Comparison of ENCODE assay signal across 11 mouse cellular contexts in the genomic region with DNA sequence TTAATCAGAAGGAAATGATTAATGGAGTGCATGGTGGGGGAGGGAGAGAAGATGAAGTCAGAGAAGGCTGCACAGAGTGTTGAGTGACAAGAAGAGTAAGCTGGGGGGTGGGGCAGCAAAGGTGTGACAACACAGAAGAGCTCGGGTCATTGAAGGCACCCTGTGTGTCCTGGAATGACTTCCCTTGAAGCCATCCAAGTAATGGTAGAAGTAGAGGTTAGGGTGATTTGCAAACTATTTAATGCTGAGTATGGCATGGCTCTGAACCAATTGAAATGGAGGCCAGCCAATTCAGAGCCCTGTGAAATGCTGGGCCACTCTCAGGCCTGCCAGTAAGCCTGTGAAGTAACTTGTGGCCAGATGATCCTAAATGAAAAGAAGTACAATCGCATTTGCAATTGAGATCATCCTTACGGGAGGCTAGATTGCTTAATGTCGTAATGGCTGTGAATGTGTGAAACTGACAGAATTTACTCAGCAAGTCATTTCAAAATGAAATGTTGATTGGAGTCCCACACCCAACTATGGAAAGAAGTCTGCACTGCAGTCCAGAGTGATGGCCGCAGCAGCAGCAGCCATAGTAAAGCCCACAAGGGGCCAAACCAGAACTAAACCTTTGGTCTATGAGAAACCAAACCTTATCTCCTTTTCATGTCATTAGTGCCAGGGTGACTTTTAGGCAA.
DNase-seq lines count a peak whose midpoint lies in the region; ATAC-seq lines count a peak whose summit lies in the region.
"Had no signal": no experiment of that assay in that cellular context is flagged by ENCODE, and none has a peak within 500 bp of the region (broad histone marks: within the 10 kb centered on the region; RNA-seq: fewer than 3 reads in every experiment).

No protein-coding gene starts in this region.

- H3K4me2 ChIP-seq in hindbrain, embryonic 15.5 days, result no peak overlapping the region
- no peak overlapping the region for H3K4me2 ChIP-seq in hindbrain, embryonic 12.5 days (replicated peaks)
- H3K4me2 ChIP-seq: heart, embryonic 13.5 days; limb, embryonic 15.5 days had no signal

- H3K27me3 ChIP-seq in hindbrain, embryonic 15.5 days, result no peaks in the 10 kb centered on the region
- H3K27me3 ChIP-seq in hindbrain, embryonic 12.5 days, result no peaks in the 10 kb centered on the region
- H3K27me3 ChIP-seq: heart, embryonic 13.5 days; limb, embryonic 15.5 days had no signal

- H3K9ac ChIP-seq in hindbrain, embryonic 15.5 days, result no peak overlapping the region
- no peak overlapping the region for H3K9ac ChIP-seq in hindbrain, embryonic 12.5 days
- H3K9ac ChIP-seq: heart, embryonic 13.5 days; limb, embryonic 15.5 days had no signal

- no peak overlapping the region for H3K27ac ChIP-seq in hindbrain, embryonic 15.5 days (replicated peaks)
- no peak overlapping the region for H3K27ac ChIP-seq in hindbrain, embryonic 12.5 days
- H3K27ac ChIP-seq: heart, embryonic 13.5 days; limb, embryonic 15.5 days had no signal

- intact Hi-C loops in left cerebral cortex, postnatal 14 days (cut with DNase I), result no loop called here

- DNase-seq in adrenal gland, postnatal 10 days, result peak; percentile 66
- DNase-seq in cerebellum, postnatal 14 days, result peak; percentile 66 to 79
- DNase-seq in kidney, adult 8-10 months, result peak; percentile 50 to 61
- DNase-seq in ovary, adult 18-20 months (ENCODE audit: low spot score), result no peak
- no peak for DNase-seq in left cerebral cortex, postnatal 14 days (ENCODE audit: low spot score in 2 of 2)
- DNase-seq in layer of hippocampus, postnatal 25 days (ENCODE audit: extremely low spot score in 1 of 2, low spot score in 1 of 2), result no peak
- DNase-seq: thymus, postnatal 4 days had no signal

- WGBS in hindbrain, embryonic 15.5 days, result 65% methylated on average over 5 of the region's 5 CpGs
- WGBS in hindbrain, embryonic 12.5 days, result 70% methylated on average over 5 of the region's 5 CpGs

- no peak overlapping the region for H3K4me3 ChIP-seq in hindbrain, embryonic 15.5 days
- no peak overlapping the region for H3K4me3 ChIP-seq in hindbrain, embryonic 12.5 days
- H3K4me3 ChIP-seq: heart, embryonic 13.5 days; limb, embryonic 15.5 days had no signal

- no peaks in the 10 kb centered on the region for H3K4me1 ChIP-seq in hindbrain, embryonic 15.5 days (replicated peaks)
- H3K4me1 ChIP-seq in hindbrain, embryonic 12.5 days, result no peaks in the 10 kb centered on the region

- ATAC-seq in hindbrain, embryonic 15.5 days (ENCODE audit: low FRiP score, low read depth), result peak; percentile 71; the same call in 1 of the 2 replicates
- ATAC-seq in hindbrain, embryonic 12.5 days (ENCODE audit: low FRiP score), result no peak

- H3K9me3 ChIP-seq in hindbrain, embryonic 15.5 days, result no peaks in the 10 kb centered on the region
- no peaks in the 10 kb centered on the region for H3K9me3 ChIP-seq in hindbrain, embryonic 12.5 days (replicated peaks)
- H3K9me3 ChIP-seq: heart, embryonic 13.5 days; limb, embryonic 15.5 days had no signal

- H3K36me3 ChIP-seq in hindbrain, embryonic 15.5 days, result no peaks in the 10 kb centered on the region
- no peaks in the 10 kb centered on the region for H3K36me3 ChIP-seq in hindbrain, embryonic 12.5 days
- H3K36me3 ChIP-seq: heart, embryonic 13.5 days; limb, embryonic 15.5 days had no signal

Comparison
In these comparisons a context has a peak if more than half of its experiments do, and no peak if none do; other contexts are left out.
1. DNase-seq: peak in adrenal gland, postnatal 10 days (single experiment), cerebellum, postnatal 14 days (2 of 2) and kidney, adult 8-10 months (2 of 2); none in ovary, adult 18-20 months (single experiment), left cerebral cortex, postnatal 14 days (0 of 2) and layer of hippocampus, postnatal 25 days (0 of 2).